Mouse (Mus musculus): Measurements from ENCODE around the gene Pdzd3. TPM values are rescaled to one million over a fixed set of nuclear protein-coding genes. Genes with fewer than 3 reads are reported as not detected.
A peak's percentile ranks its signal among the peaks of the same experiment; 100 is the strongest.

Gene Pdzd3
- polyA plus RNA-seq, 1 experiment from 2014 or later: 0.12 TPM

GRCm38 (mm10) chr9:44283183-44283582 lies 31.9 kb upstream of the Pdzd3 start:
- no peak for ATAC-seq (ENCODE audit: low read depth)
- Histone ChIP-seq H3K9me3 (ENCODE audit: control insufficient read depth, low read length) (no peaks in the 10 kb centered on the region), H3K27me3 (ENCODE audit: control insufficient read depth, insufficient read depth, low read length) (no peaks in the 10 kb centered on the region), H3K27ac (ENCODE audit: low read depth, low read length) (no peak overlapping the region), H3K36me3 (ENCODE audit: control insufficient read depth, insufficient read depth, low read length) (peaks cover 17% of the 10 kb centered on the region), H3K9ac (replicated peaks; ENCODE audit: low read depth, low read length) (no peak overlapping the region), H3K4me3 (ENCODE audit: low read depth, low read length) (no peak overlapping the region), H3K4me1 (ENCODE audit: control insufficient read depth, insufficient read depth, low read length) (peaks cover 7% of the 10 kb centered on the region), H3K4me2 (ENCODE audit: low read depth, low read length) (no peak overlapping the region)
- 62% methylated on average over 5 of the region's 5 CpGs for WGBS

- 0 out of 2 replicates have a peak, but pooled peaks cover 6% of the 10 kb centered on the region for H3K36me3 ChIP-seq (ENCODE audit: control insufficient read depth, insufficient read depth, low read length)
- no peaks in the 10 kb centered on the region for H3K9me3 ChIP-seq (ENCODE audit: control insufficient read depth, low read length)
- no peak overlapping the region for H3K4me3 ChIP-seq (ENCODE audit: low read depth, low read length)
- no peak overlapping the region for H3K9ac ChIP-seq (replicated peaks; ENCODE audit: low read depth, low read length)
- no peak for ATAC-seq (ENCODE audit: low read depth)
- H3K4me1 ChIP-seq (ENCODE audit: control insufficient read depth, insufficient read depth, low read length): peaks cover 4% of the 10 kb centered on the region; the same call in 1 of the 2 replicates
- H3K27ac ChIP-seq (ENCODE audit: low read depth, low read length): no peak overlapping the region
- 86% methylated on average over 4 of the region's 4 CpGs for WGBS
- H3K4me2 ChIP-seq (ENCODE audit: low read depth, low read length): no peak overlapping the region
- no peaks in the 10 kb centered on the region for H3K27me3 ChIP-seq (ENCODE audit: control insufficient read depth, insufficient read depth, low read length)
Measured at GRCm38 (mm10) chr9:44269973-44270372, 18.7 kb upstream of the Pdzd3 start.

- Histone ChIP-seq H3K36me3 (ENCODE audit: control insufficient read depth, insufficient read depth, low read length) (0 out of 2 replicates have a peak, but pooled peaks cover 6% of the 10 kb centered on the region), H3K4me2 (ENCODE audit: low read depth, low read length) (no peak overlapping the region), H3K27me3 (ENCODE audit: control insufficient read depth, insufficient read depth, low read length) (no peaks in the 10 kb centered on the region), H3K9ac (replicated peaks; ENCODE audit: low read depth, low read length) (no peak overlapping the region), H3K9me3 (ENCODE audit: control insufficient read depth, low read length) (no peaks in the 10 kb centered on the region), H3K4me1 (ENCODE audit: control insufficient read depth, insufficient read depth, low read length) (peaks cover 4% of the 10 kb centered on the region; the same call in 1 of the 2 replicates), H3K4me3 (ENCODE audit: low read depth, low read length) (no peak overlapping the region), H3K27ac (ENCODE audit: low read depth, low read length) (no peak overlapping the region)
- WGBS: 86% methylated on average over 3 of the region's 3 CpGs
- no peak for ATAC-seq (ENCODE audit: low read depth)
Measured at GRCm38 (mm10) chr9:44269077-44269476, 17.8 kb upstream of the Pdzd3 start.

- Histone ChIP-seq H3K4me3 (ENCODE audit: low read depth, low read length) (peak within 1 kb of the TSS; percentile 26), H3K4me1 (ENCODE audit: control insufficient read depth, insufficient read depth, low read length) (peaks cover 4% of the 10 kb centered on the region; the same call in 1 of the 2 replicates), H3K27ac (ENCODE audit: low read depth, low read length) (peak within 1 kb of the TSS; percentile 70), H3K36me3 (ENCODE audit: control insufficient read depth, insufficient read depth, low read length) (0 out of 2 replicates have a peak, but pooled peaks cover 4% of the 10 kb centered on the region), H3K4me2 (ENCODE audit: low read depth, low read length) (peak within 1 kb of the TSS; percentile 52), H3K9me3 (ENCODE audit: control insufficient read depth, low read length) (no peaks in the 10 kb centered on the region), H3K27me3 (ENCODE audit: control insufficient read depth, insufficient read depth, low read length) (no peaks in the 10 kb centered on the region), H3K9ac (replicated peaks; ENCODE audit: low read depth, low read length) (peak within 1 kb of the TSS; percentile 61)
- 82% methylated on average over 6 of the region's 6 CpGs for WGBS
- ATAC-seq (ENCODE audit: low read depth): no peak
Measured at GRCm38 (mm10) chr9:44268432-44268831, 17.2 kb upstream of the Pdzd3 start, which contains the start of gene Nlrx1. Gene Nlrx1 (minus strand): TSS chr9:44268599.

GRCm38 (mm10) chr9:44268027-44268360 lies 16.7 kb upstream of the Pdzd3 start:
- H3K4me2 ChIP-seq (ENCODE audit: low read depth, low read length): peak overlapping the region; percentile 52
- ATAC-seq (ENCODE audit: low read depth): peak; percentile 85
- H3K4me3 ChIP-seq (ENCODE audit: low read depth, low read length): peak overlapping the region; percentile 26
- peak overlapping the region; percentile 61 for H3K9ac ChIP-seq (replicated peaks; ENCODE audit: low read depth, low read length)
- WGBS: 5% methylated on average over 28 of the region's 28 CpGs
- H3K36me3 ChIP-seq (ENCODE audit: control insufficient read depth, insufficient read depth, low read length): 0 out of 2 replicates have a peak, but pooled peaks cover under 1% of the 10 kb centered on the region
- H3K27me3 ChIP-seq (ENCODE audit: control insufficient read depth, insufficient read depth, low read length): no peaks in the 10 kb centered on the region
- H3K4me1 ChIP-seq (ENCODE audit: control insufficient read depth, insufficient read depth, low read length): peaks cover 4% of the 10 kb centered on the region; the same call in 1 of the 2 replicates
- H3K9me3 ChIP-seq (ENCODE audit: control insufficient read depth, low read length): no peaks in the 10 kb centered on the region
- peak overlapping the region; percentile 70 for H3K27ac ChIP-seq (ENCODE audit: low read depth, low read length)

GRCm38 (mm10) chr9:44267319-44268026 lies 16.2 kb upstream of the Pdzd3 start:
- Histone ChIP-seq H3K4me3 (ENCODE audit: low read depth, low read length) (peak overlapping the region; percentile 26), H3K9ac (replicated peaks; ENCODE audit: low read depth, low read length) (peak overlapping the region; percentile 61), H3K4me1 (ENCODE audit: control insufficient read depth, insufficient read depth, low read length) (peaks cover 4% of the 10 kb centered on the region; the same call in 1 of the 2 replicates), H3K27me3 (ENCODE audit: control insufficient read depth, insufficient read depth, low read length) (no peaks in the 10 kb centered on the region), H3K27ac (ENCODE audit: low read depth, low read length) (peak overlapping the region; percentile 70), H3K9me3 (ENCODE audit: control insufficient read depth, low read length) (no peaks in the 10 kb centered on the region), H3K36me3 (ENCODE audit: control insufficient read depth, insufficient read depth, low read length) (no peaks in the 10 kb centered on the region), H3K4me2 (ENCODE audit: low read depth, low read length) (peak overlapping the region; percentile 52)
- no peak for ATAC-seq (ENCODE audit: low read depth)
- 11% methylated on average over 23 of the region's 23 CpGs for WGBS

- ATAC-seq (ENCODE audit: low read depth): no peak
- no peaks in the 10 kb centered on the region for H3K9me3 ChIP-seq (ENCODE audit: control insufficient read depth, low read length)
- 48% methylated on average over 8 of the region's 8 CpGs for WGBS
- peaks cover 4% of the 10 kb centered on the region; the same call in 1 of the 2 replicates for H3K4me1 ChIP-seq (ENCODE audit: control insufficient read depth, insufficient read depth, low read length)
- no peaks in the 10 kb centered on the region for H3K27me3 ChIP-seq (ENCODE audit: control insufficient read depth, insufficient read depth, low read length)
- no peak overlapping the region for H3K9ac ChIP-seq (replicated peaks; ENCODE audit: low read depth, low read length)
- H3K4me3 ChIP-seq (ENCODE audit: low read depth, low read length): no peak overlapping the region
- H3K4me2 ChIP-seq (ENCODE audit: low read depth, low read length): no peak overlapping the region
- peak overlapping the region; percentile 62; the same call in 1 of the 2 replicates for H3K27ac ChIP-seq (ENCODE audit: low read depth, low read length)
- H3K36me3 ChIP-seq (ENCODE audit: control insufficient read depth, insufficient read depth, low read length): no peaks in the 10 kb centered on the region
Measured at GRCm38 (mm10) chr9:44266478-44267226, 15.4 kb upstream of the Pdzd3 start.

- Histone ChIP-seq H3K4me2 (ENCODE audit: low read depth, low read length) (no peak overlapping the region), H3K9me3 (ENCODE audit: control insufficient read depth, low read length) (no peaks in the 10 kb centered on the region), H3K4me1 (ENCODE audit: control insufficient read depth, insufficient read depth, low read length) (no peaks in the 10 kb centered on the region), H3K9ac (replicated peaks; ENCODE audit: low read depth, low read length) (no peak overlapping the region), H3K27ac (ENCODE audit: low read depth, low read length) (no peak overlapping the region), H3K27me3 (ENCODE audit: control insufficient read depth, insufficient read depth, low read length) (no peaks in the 10 kb centered on the region), H3K36me3 (ENCODE audit: control insufficient read depth, insufficient read depth, low read length) (no peaks in the 10 kb centered on the region), H3K4me3 (ENCODE audit: low read depth, low read length) (no peak overlapping the region)
- 75% methylated on average over 14 of the region's 14 CpGs for WGBS
- ATAC-seq (ENCODE audit: low read depth): no peak
Measured at GRCm38 (mm10) chr9:44261388-44261787, 10.1 kb upstream of the Pdzd3 start.

- ATAC-seq (ENCODE audit: low read depth): no peak
- no peak overlapping the region for H3K27ac ChIP-seq (ENCODE audit: low read depth, low read length)
Measured at GRCm38 (mm10) chr9:44259014-44259413, 7.7 kb upstream of the Pdzd3 start.

More at GRCm38 (mm10) chr9:44259014-44259413, 7.7 kb upstream of the Pdzd3 start:
- Histone ChIP-seq H3K4me2 (ENCODE audit: low read depth, low read length) (no peak overlapping the region), H3K9me3 (ENCODE audit: control insufficient read depth, low read length) (no peaks in the 10 kb centered on the region), H3K9ac (replicated peaks; ENCODE audit: low read depth, low read length) (no peak overlapping the region), H3K4me1 (ENCODE audit: control insufficient read depth, insufficient read depth, low read length) (peaks cover 13% of the 10 kb centered on the region), H3K27me3 (ENCODE audit: control insufficient read depth, insufficient read depth, low read length) (no peaks in the 10 kb centered on the region), H3K4me3 (ENCODE audit: low read depth, low read length) (no peak overlapping the region), H3K36me3 (ENCODE audit: control insufficient read depth, insufficient read depth, low read length) (no peaks in the 10 kb centered on the region)
- WGBS: 78% methylated on average over 10 of the region's 10 CpGs
